Mouse (Mus musculus): ENCODE results near the gene Ptges3l. TPM values are rescaled to one million over a fixed set of nuclear protein-coding genes. Genes with fewer than 3 reads are reported as not detected.
"Not testable (repeated sequence)": the region's sequence is repeated elsewhere in the genome, so short reads cannot be mapped to it uniquely, and the experiment has no call there.

The Ptges3l gene
- total RNA-seq, 2 experiments from 2014 or later, result 0.49 to 9.1 TPM

- no peak for ATAC-seq (replicated peaks; ENCODE audit: poor library complexity, severe bottlenecking)
Measured at GRCm38 (mm10) chr11:101431327-101431726, 6.2 kb upstream of the Ptges3l start.

- ATAC-seq (replicated peaks; ENCODE audit: poor library complexity, severe bottlenecking), result no peak
Measured at GRCm38 (mm10) chr11:101426165-101426564, 1.0 kb upstream of the Ptges3l start.

GRCm38 (mm10) chr11:101424105-101424851 is 855 bp downstream of the Ptges3l start, which contains the start of gene Gm27029:
Gene Gm27029 (minus strand): TSS chr11:101424796.
- peak; percentile 31 for ATAC-seq (replicated peaks; ENCODE audit: poor library complexity, severe bottlenecking)

DNA sequence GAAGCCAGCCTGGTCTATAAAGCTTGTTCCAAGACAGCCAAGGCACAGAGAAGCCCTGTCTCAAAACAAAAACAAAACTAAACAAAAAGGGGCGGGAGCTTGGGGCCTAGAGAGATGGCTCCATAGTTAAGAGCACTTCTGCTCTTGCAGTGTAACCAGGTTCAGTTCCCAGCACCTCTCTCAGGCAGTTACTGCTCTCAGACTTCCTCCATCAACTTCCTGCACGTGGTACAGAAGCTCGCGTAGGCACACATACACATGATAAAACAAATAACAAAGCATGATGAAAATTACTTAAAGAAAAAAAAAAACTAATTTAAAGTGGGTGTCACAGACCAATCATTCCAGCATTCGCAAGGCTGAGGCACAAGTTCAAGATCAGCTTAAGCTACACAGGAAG is 5.0 kb downstream of the Ptges3l start:
- no peak for ATAC-seq (replicated peaks; ENCODE audit: poor library complexity, severe bottlenecking)

- ATAC-seq (replicated peaks; ENCODE audit: poor library complexity, severe bottlenecking), result no peak
Measured at GRCm38 (mm10) chr11:101419610-101420009, 5.5 kb downstream of the Ptges3l start.

DNA sequence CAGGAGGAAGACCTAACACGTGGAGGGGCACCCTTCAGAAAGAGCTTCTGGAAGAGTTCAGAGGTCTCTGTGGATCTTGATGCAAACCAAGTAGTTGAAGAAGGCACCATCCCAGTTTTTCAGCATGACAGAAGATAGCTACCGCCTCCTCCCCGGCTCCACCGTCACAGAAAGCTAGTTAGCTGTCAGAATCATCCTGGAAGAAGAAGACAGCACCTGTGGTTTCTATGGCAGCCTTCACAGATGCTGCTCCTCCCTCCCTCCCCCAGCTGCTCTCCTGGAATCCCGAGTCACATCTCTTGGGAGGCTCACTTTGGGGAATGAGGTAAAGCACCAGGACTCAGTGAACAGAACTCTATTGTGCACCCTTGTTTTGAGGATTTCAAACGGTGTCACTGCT is 6.1 kb downstream of the Ptges3l start:
- ATAC-seq (replicated peaks; ENCODE audit: poor library complexity, severe bottlenecking), result no peak

- ATAC-seq (replicated peaks; ENCODE audit: poor library complexity, severe bottlenecking), result peak; percentile 87
Measured at GRCm38 (mm10) chr11:101417101-101417855, 7.9 kb downstream of the Ptges3l start, which contains the start of gene Aarsd1. Gene Aarsd1 (minus strand): TSS chr11:101417615.

GRCm38 (mm10) chr11:101416433-101417100 is 8.6 kb downstream of the Ptges3l start:
- peak; percentile 44; the same call in 1 of the 2 replicates for ATAC-seq (replicated peaks; ENCODE audit: poor library complexity, severe bottlenecking)

- ATAC-seq (replicated peaks; ENCODE audit: poor library complexity, severe bottlenecking), result no peak
Measured at GRCm38 (mm10) chr11:101415306-101415705, 9.8 kb downstream of the Ptges3l start.

- peak; percentile 44; the same call in 1 of the 2 replicates for ATAC-seq (replicated peaks; ENCODE audit: poor library complexity, severe bottlenecking)
Measured at GRCm38 (mm10) chr11:101395110-101395509, 30.0 kb downstream of the Ptges3l start.

- no peak for ATAC-seq (replicated peaks; ENCODE audit: poor library complexity, severe bottlenecking)
Measured at GRCm38 (mm10) chr11:101381817-101382216, 43.3 kb downstream of the Ptges3l start.

DNA sequence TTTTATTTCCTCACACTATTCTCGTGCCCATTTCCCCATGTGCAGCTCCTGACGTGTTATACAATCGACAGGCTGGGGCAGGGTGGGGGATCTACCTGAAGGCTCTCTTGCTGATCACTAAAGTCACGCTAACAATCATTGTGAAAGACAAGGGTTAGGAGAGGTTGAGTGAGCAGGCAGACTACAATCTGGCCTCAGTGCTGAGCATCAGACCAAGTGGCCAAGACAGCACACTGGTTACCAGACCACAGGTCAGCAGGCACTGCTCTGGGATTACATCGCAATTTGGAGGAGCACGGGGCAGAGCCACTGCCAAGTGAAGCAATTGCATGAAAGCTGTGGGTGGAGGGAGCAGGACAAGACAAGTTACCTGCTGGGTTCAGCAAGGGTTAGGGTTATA is 46.2 kb downstream of the Ptges3l start:
- no peak for ATAC-seq (replicated peaks; ENCODE audit: poor library complexity, severe bottlenecking)

DNA sequence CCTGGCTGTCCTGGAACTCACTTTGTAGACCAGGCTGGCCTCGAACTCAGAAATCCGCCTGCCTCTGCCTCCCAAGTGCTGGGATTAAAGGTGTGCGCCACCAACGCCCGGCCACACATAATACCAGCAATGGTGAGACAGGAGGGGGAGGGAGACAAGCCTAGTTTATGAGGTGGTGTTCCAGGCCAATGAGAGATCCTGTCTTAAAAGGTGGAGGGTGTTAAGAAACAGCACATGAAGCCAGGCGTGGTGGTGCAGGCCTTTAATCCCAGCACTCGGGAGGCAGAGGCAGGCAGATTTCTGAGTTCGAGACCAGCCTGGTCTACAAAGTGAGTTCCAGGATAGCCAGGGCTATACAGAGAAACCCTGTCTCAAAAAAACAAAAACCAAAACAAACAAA is 46.9 kb downstream of the Ptges3l start:
- ATAC-seq (replicated peaks; ENCODE audit: poor library complexity, severe bottlenecking), result not testable (repeated sequence)

DNA sequence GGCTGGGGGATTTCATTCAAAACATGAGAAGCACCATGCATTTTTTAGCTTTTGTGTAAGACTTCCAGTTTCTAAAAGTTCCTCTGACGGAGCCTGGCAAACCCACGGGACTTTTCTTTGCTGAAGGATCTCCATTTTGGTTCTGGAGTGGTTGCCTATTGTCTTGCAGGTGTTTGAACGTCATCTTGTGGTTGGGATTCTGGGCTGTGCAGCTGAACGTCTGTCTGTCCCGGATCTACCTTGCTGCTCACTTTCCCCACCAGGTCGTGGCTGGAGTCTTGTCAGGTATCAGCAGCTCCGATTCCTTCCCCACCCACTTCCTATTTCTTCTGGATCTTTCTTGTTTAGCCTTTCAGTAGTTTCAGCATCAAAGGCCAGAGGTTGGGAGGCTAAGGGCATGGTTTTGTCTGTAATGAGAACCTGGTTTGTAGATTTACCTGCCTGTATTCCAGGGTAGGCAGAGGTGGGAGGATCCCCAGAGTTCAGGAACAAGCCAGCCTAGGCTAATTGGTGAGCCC is 50.7 kb downstream of the Ptges3l start:
- no peak for ATAC-seq (replicated peaks; ENCODE audit: poor library complexity, severe bottlenecking)

- ATAC-seq (replicated peaks; ENCODE audit: poor library complexity, severe bottlenecking), result no peak
Measured at GRCm38 (mm10) chr11:101370141-101370540, 55.0 kb downstream of the Ptges3l start.

Other genes starting within 250 kb of the Ptges3l start
- gene Ccr10, start 249.9 kb downstream of the Ptges3l start, total RNA-seq (2014; fragmentation: Nextera tagmentation), result not detected in 2 replicates
- gene Ccr10, start 249.9 kb downstream of the Ptges3l start, total RNA-seq (2017), result 0.09 TPM in 1 of 2 replicates, not detected in the other
- gene Ezh1, start 198.9 kb downstream of the Ptges3l start, total RNA-seq (2014; fragmentation: Nextera tagmentation), result 15.2 and 31.0 TPM in 2 replicates
- gene Ezh1, start 198.9 kb downstream of the Ptges3l start, total RNA-seq (2017), result 13.6 and 17.7 TPM in 2 replicates
- not detected in 2 replicates for gene Ramp2, start 179.3 kb downstream of the Ptges3l start, total RNA-seq (2014; fragmentation: Nextera tagmentation)
- 0.98 and 1.4 TPM in 2 replicates for gene Ramp2, start 179.3 kb downstream of the Ptges3l start, total RNA-seq (2017)
- gene Vps25, start 171.6 kb downstream of the Ptges3l start, total RNA-seq (2014; fragmentation: Nextera tagmentation), result 176 and 203 TPM in 2 replicates
- gene Vps25, start 171.6 kb downstream of the Ptges3l start, total RNA-seq (2017), result 76.7 and 80.4 TPM in 2 replicates
- gene Wnk4, start 164.8 kb downstream of the Ptges3l start, total RNA-seq (2014; fragmentation: Nextera tagmentation), result not detected in 2 replicates
- gene Wnk4, start 164.8 kb downstream of the Ptges3l start, total RNA-seq (2017), result 2.6 TPM in 1 of 2 replicates, not detected in the other
- gene Cntd1, start 146.3 kb downstream of the Ptges3l start, total RNA-seq (2014; fragmentation: Nextera tagmentation), result not detected in 2 replicates
- gene Cntd1, start 146.3 kb downstream of the Ptges3l start, total RNA-seq (2017), result 0.72 and 3.3 TPM in 2 replicates
- gene Coa3, start 146.2 kb downstream of the Ptges3l start, total RNA-seq (2014; fragmentation: Nextera tagmentation), result 53.2 and 61.3 TPM in 2 replicates
- gene Coa3, start 146.2 kb downstream of the Ptges3l start, total RNA-seq (2017), result 32.3 and 35.5 TPM in 2 replicates
- 58.4 and 81.1 TPM in 2 replicates for gene Becn1, start 123.0 kb downstream of the Ptges3l start, total RNA-seq (2014; fragmentation: Nextera tagmentation)
- gene Becn1, start 123.0 kb downstream of the Ptges3l start, total RNA-seq (2017), result 177 and 214 TPM in 2 replicates
- gene Psme3, start 109.1 kb downstream of the Ptges3l start, total RNA-seq (2014; fragmentation: Nextera tagmentation), result 163 and 205 TPM in 2 replicates
- gene Psme3, start 109.1 kb downstream of the Ptges3l start, total RNA-seq (2017), result 121 and 138 TPM in 2 replicates
- gene Aoc2, start 100.3 kb downstream of the Ptges3l start, total RNA-seq (2014; fragmentation: Nextera tagmentation), result 2.8 and 3.7 TPM in 2 replicates
- gene Aoc2, start 100.3 kb downstream of the Ptges3l start, total RNA-seq (2017), result 1.8 and 2.0 TPM in 2 replicates
- not detected in 2 replicates for gene Aoc3, start 94.7 kb downstream of the Ptges3l start, total RNA-seq (2014; fragmentation: Nextera tagmentation)
- gene Aoc3, start 94.7 kb downstream of the Ptges3l start, total RNA-seq (2017), result not detected in 2 replicates
- not detected in 2 replicates for gene G6pc, start 57.8 kb downstream of the Ptges3l start, total RNA-seq (2014; fragmentation: Nextera tagmentation)
- not detected in 2 replicates for gene G6pc, start 57.8 kb downstream of the Ptges3l start, total RNA-seq (2017)
- gene Aarsd1, start 7.7 kb downstream of the Ptges3l start, total RNA-seq (2014; fragmentation: Nextera tagmentation), result 59.3 and 82.3 TPM in 2 replicates
- 63.1 and 74.5 TPM in 2 replicates for gene Aarsd1, start 7.7 kb downstream of the Ptges3l start, total RNA-seq (2017)
- gene Gm27029, start 537 bp downstream of the Ptges3l start, total RNA-seq (2014; fragmentation: Nextera tagmentation), result 6.6 TPM in 1 of 2 replicates, not detected in the other
- 7.8 TPM in 1 of 2 replicates, not detected in the other for gene Gm27029, start 537 bp downstream of the Ptges3l start, total RNA-seq (2017)
- 5.7 and 8.1 TPM in 2 replicates for gene Rundc1, start 248 bp downstream of the Ptges3l start, total RNA-seq (2014; fragmentation: Nextera tagmentation)
- 4.3 and 6.0 TPM in 2 replicates for gene Rundc1, start 248 bp downstream of the Ptges3l start, total RNA-seq (2017)
- 1,057 and 1,193 TPM in 2 replicates for gene Rpl27, start 17.0 kb upstream of the Ptges3l start, total RNA-seq (2014; fragmentation: Nextera tagmentation)
- 795 and 2,552 TPM in 2 replicates for gene Rpl27, start 17.0 kb upstream of the Ptges3l start, total RNA-seq (2017)
- 26.9 and 29.5 TPM in 2 replicates for gene Ifi35, start 23.1 kb upstream of the Ptges3l start, total RNA-seq (2014; fragmentation: Nextera tagmentation)
- 27.7 and 33.0 TPM in 2 replicates for gene Ifi35, start 23.1 kb upstream of the Ptges3l start, total RNA-seq (2017)
- gene Rnd2, start 39.7 kb upstream of the Ptges3l start, total RNA-seq (2014; fragmentation: Nextera tagmentation), result 1.4 and 3.0 TPM in 2 replicates
- gene Rnd2, start 39.7 kb upstream of the Ptges3l start, total RNA-seq (2017), result 0.52 and 2.2 TPM in 2 replicates
- 77.1 and 85.8 TPM in 2 replicates for gene Vat1, start 40.9 kb upstream of the Ptges3l start, total RNA-seq (2014; fragmentation: Nextera tagmentation)
- 56.3 and 66.2 TPM in 2 replicates for gene Vat1, start 40.9 kb upstream of the Ptges3l start, total RNA-seq (2017)
- gene Brca1, start 126.6 kb upstream of the Ptges3l start, total RNA-seq (2014; fragmentation: Nextera tagmentation), result 26.6 and 34.0 TPM in 2 replicates
- gene Brca1, start 126.6 kb upstream of the Ptges3l start, total RNA-seq (2017), result 38.5 and 39.0 TPM in 2 replicates
- gene Nbr1, start 126.8 kb upstream of the Ptges3l start, total RNA-seq (2014; fragmentation: Nextera tagmentation), result 33.2 and 45.0 TPM in 2 replicates
- gene Nbr1, start 126.8 kb upstream of the Ptges3l start, total RNA-seq (2017), result 38.6 and 41.4 TPM in 2 replicates
- 4.3 and 6.3 TPM in 2 replicates for gene Tmem106a, start 156.9 kb upstream of the Ptges3l start, total RNA-seq (2014; fragmentation: Nextera tagmentation)
- 0.78 and 1.4 TPM in 2 replicates for gene Tmem106a, start 156.9 kb upstream of the Ptges3l start, total RNA-seq (2017)
- not detected in 2 replicates for gene Gm11634, start 173.9 kb upstream of the Ptges3l start, total RNA-seq (2014; fragmentation: Nextera tagmentation)
- gene Gm11634, start 173.9 kb upstream of the Ptges3l start, total RNA-seq (2017), result not detected in 2 replicates
- 6.4 and 28.8 TPM in 2 replicates for gene Rdm1, start 201.9 kb upstream of the Ptges3l start, total RNA-seq (2014; fragmentation: Nextera tagmentation)
- gene Rdm1, start 201.9 kb upstream of the Ptges3l start, total RNA-seq (2017), result 6.2 and 17.0 TPM in 2 replicates
- 1.1 TPM in 1 of 2 replicates, not detected in the other for gene Arl4d, start 240.2 kb upstream of the Ptges3l start, total RNA-seq (2014; fragmentation: Nextera tagmentation)
- 0.34 and 0.77 TPM in 2 replicates for gene Arl4d, start 240.2 kb upstream of the Ptges3l start, total RNA-seq (2017)